Mouse (Mus musculus): ENCODE results near the gene Rpl22. TPM values are rescaled to one million over a fixed set of nuclear protein-coding genes. Genes with fewer than 3 reads are reported as not detected.

The Rpl22 gene
- polyA plus RNA-seq, 1 experiment, result 232 TPM

DNA sequence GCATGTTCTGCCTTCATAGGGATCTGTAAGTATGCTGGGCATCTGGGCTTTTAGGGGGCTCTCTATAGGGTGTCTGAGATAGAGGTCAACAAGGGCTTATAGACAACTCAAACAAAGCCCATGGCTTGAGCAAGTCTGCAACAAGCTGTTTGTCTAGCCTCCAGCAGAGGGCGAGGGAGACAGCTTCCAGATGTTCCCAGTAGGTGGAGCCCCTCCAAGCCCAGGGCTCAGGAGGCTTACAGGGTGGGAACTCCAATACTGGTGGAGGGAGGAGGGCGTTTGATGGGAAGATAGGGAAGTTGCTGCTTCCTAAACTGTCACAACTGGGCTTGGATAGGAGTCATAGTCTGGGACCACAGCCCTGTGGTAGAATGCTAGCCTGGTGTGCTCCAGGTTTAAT, 7.4 kb downstream of the Rpl22 start:
- peak in 1 of 2 experiments; percentile 85 for DNase-seq (ENCODE audit: extremely low spot score in 1 of 2, low spot score in 1 of 2)

DNA sequence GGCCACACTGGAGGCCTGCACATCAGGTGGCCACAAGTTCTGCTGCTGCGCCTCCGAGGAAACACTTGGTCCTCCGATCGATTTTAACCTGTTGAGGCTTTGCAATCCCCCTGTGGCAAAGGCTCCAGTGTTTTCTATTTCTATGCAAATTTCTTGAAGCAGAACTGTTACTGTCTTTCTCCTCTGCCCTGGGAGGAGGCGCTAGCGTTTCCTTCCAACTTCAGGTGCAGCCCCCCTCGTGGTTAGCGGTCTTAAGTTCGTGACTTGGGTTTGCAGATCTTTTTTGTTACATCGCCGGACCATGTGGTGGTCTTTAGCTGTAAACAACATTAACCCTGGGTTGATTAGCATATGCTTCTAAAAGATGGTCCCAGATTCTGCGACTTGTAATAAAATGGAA, 8.0 kb downstream of the Rpl22 start:
- DNase-seq (ENCODE audit: extremely low spot score in 1 of 2, low spot score in 1 of 2), result no peak

DNA sequence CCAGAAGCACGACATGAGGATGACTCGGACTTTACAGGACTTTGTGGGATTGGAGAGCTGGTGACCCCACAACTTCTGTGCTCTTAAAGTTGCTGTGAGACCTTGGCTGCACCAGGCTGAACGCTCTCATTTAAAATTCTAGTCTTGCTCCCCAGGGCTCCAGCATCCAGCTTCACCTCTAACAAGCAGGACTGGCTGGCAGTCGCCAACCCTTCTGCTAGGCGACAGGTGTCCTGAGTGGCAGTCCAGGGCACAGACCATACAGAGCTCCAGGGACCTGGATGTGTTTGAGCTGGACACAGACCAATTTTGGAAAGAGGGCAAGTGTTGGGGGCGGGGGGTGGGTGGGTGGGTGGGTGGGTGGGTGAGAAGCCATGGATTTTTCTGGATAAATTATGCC, 12.2 kb downstream of the Rpl22 start:
- DNase-seq (ENCODE audit: extremely low spot score in 1 of 2, low spot score in 1 of 2), result no peak

DNA sequence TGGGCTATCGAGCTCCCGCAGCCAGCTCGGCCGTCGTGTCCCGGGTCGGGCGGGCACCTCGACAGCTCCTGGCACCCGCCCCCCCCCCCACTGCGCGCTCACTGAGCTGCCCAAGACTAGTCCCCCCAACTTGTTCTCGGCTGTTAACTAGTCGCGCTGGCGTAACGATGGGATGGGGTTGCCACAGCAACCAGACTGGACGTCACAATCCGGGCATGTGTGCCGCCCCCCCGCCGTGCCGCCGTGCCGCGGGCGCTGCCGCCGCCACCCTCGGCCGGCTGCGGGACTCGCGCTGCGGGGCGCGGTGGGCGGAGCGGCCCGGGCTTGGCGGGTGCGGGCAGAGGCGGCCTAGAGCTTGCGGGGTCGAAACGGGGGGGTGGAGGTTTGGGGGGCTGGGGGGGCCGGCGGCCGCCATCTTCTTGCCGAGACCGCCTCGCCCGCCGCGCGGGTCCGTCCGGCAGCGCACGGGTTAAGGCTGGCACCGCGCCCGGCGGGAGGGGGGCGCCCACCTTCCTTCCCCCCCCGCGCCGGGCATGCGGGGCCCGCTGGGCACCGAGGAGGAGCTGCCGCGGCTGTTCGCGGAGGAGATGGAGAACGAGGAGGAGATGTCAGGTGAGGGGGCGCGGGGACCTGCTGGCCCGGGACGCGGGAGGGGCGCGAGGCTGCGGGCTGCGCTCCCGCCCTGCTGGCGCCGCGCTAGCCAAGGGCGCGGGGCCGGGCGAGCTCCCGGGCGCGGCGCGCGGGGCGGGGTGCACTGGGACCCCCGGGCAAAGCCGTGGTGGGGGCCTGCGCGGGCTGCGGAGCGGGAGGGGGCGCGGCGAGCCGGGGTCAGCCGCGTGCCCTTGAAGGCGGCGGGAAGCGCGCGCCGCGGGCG, 13.1 kb downstream of the Rpl22 start, which contains the start of gene Chd5:
Gene Chd5, plus strand, starts transcription at position 233 of the 874 bp plus-strand sequence.
- DNase-seq (ENCODE audit: extremely low spot score in 1 of 2, low spot score in 1 of 2), result peak in 1 of 2 experiments; percentile 75

DNA sequence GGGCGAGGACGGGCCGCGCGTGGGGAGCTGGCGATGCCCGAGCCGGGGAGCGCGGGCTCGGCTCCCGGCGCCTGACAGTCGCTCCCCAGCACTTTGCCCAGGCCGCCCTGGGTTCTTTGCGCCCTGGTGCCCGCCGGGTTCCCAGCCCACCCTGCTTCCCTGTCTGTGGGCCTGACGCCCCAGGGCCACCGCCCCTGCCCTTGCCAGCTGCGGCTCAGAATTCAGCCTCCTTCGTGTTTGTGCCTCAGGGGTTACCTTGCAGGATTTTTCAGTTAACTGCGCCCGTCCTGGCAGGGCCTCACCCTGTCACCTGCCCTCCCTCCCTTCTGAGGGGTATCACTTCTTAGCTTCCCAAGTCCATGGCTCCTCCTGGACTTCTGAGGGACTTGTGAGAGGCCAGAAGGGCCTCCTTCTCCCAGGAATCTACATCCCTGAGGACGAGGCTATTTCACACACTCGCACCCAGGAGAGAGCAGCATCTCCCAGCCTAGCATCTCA, 13.8 kb downstream of the Rpl22 start:
- no peak for DNase-seq (ENCODE audit: extremely low spot score in 1 of 2, low spot score in 1 of 2)

DNA sequence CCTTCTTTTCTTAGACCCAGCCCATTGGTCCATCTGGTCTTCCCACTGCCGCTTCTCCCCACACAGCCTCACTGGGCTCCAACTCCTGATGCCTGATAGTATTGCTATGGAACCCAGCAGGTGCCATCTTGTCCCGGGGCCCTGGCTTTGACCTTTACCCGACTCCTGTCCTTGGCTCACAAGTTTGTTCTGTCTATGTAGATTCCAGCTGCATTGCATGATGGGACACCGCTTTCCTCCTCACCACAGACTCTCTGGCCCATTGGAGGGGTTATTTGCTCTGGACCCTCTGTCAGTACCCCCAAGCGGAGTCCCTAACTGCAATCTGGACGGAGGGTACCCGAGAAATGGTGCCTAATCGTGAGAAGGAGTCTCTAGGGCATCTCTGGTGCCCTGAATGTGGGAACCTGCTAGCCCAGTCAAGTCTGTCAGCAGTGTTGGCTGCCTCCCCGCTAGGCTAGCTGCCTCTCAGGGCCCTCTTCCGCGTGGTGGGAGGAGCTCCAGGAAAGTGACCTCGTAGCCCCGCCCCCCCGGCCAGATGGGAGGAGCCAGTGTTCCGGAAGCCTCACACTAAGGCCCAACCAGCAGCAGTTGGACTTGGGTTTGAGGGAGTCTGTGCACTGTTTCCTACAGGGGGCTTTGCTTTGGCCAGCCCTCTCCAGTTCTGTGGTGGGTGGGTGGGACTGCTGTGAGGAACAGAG, 15.2 kb downstream of the Rpl22 start:
- peak in 1 of 2 experiments; percentile 51 for DNase-seq (ENCODE audit: extremely low spot score in 1 of 2, low spot score in 1 of 2)

DNA sequence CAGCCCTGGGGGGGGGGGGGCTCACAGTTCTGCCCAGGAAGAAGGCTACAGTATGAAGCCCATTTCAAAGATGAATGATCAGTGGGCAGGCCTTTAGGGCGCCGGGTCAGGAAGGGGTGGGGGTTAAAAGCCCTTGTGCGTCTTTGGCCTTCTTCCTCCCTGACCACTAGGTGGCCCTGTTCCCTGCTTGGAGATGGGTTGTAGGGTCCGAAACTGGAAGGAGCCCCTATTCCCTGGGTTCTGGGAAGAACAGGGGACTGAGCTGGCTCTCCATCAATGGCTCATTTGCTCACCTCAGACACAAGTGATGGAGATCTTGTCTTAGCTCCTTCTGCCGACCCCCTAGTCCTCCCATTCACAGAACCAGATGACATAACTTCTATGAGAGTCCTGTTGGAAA, 17.8 kb downstream of the Rpl22 start:
- DNase-seq (ENCODE audit: extremely low spot score in 1 of 2, low spot score in 1 of 2), result peak in 1 of 2 experiments; percentile 55

DNA sequence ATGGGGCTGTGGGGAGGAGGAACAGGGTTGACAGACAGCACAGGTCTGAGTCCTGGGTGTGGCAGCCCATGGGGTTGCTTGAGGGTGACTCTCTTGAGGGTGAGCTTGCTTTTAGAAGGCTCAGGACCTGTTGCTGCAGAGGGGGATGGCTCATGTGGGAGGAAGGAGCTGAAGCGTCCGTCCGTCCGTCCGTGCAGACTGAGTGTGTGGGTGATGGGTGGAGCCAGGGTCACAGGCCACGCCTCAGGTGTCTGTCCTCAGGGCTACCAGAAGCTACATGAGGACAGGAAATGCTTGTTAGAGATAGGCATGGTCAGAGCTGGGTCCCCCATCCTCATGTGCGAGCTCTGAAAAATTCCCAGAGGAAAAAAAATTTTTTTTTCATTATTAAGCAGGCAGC, 19.1 kb downstream of the Rpl22 start:
- no peak for DNase-seq (ENCODE audit: extremely low spot score in 1 of 2, low spot score in 1 of 2)

DNA sequence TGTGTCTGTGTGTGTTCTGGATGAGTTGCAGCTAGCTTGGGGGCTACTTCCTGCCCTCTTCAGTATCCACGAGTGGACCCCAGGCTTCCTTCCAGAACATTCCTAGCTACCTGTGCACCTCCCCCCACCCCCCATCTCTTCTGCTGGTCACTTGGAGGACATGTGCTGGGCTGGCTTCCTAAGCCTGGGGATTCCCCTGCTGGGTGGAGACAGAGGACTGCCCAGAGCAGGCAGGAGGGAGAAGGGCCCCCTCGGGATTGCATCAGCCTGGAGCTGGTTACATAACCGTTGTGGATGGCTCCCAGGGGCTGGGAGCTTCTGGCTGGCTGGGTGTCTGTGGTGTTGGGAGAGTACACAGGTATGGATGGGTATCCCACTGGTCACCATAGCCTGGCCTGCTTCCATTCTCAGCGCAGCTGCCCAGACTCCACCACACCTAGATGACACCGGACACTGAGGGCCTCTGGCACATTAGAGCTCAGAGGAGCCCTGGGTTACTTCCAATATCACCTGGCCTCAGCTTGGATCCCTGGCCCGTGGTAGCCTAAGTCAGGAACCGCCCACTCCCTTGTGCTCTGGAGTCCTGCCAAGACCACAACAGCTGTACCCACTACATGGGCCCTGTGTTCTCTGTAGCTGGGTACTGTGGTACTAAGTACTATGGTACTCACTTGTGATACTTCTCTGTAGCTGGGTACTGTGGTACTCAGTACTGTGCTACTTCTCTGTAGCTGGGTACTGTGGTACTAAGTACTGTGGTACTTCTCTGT, 19.8 kb downstream of the Rpl22 start:
- DNase-seq (ENCODE audit: extremely low spot score in 1 of 2, low spot score in 1 of 2), result peak in 1 of 2 experiments; percentile 73

DNA sequence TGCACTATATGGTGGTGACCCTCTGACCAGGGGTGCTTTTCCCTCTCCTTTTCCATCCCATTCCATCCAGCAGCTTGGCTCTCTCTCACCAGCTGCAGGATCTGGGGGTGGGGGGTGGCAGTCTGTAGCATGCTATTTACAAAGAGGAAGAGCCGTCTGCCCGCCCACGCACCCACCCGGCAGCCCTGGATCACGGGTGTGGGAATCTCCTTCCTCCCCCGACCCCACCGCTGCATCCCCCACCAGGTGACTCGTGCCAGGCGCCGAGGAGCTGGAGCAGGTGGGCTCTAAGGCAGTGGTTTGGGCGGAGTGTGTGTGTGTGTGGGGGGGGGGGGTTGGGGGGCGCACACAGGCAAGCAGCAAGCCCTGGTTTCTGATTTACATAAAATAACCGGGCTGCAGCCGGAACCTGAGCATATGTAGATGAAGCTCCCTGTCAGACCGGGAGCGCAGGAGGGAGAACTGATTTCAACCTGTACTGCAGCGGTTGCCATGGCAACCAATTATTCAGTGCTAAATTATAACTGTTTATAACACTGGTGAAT, 24.4 kb downstream of the Rpl22 start:
- peak; percentile 75 to 88 for DNase-seq (ENCODE audit: extremely low spot score in 1 of 2, low spot score in 1 of 2)

DNA sequence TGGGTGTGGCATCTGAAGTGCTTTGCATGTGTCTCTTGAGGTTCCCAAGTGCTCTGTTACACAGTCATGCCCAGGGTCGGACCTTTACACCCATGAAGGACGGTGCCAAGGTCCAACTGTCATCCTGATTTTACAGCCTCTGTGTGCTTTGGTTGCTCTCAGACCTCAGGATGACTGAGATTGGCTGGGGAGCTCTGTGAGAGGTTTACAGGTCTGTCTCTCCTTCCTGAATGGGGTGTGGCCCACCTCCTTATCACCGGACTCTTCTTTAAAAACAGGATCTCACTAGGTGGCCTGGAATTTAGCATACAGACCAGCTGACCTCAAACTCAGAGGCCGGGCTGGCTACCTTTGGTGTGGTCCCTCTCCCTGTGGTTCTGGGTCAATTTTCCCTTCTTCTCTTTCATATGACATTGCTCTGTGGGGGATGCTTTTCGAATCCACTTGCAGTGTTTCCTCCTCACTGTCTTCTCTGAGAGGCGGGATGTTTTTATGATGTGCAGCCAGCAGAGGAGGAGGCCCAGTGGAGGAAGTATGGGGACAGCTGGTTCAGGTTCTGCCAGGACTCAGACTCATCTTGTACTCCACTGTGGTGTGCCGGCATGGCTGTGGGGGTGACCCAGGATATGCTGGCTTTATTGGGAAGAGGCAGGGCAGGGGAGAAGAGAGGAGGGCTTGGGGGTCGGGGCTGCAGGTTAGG, 25.3 kb downstream of the Rpl22 start:
- DNase-seq (ENCODE audit: extremely low spot score in 1 of 2, low spot score in 1 of 2), result peak; percentile 52 to 62

DNA sequence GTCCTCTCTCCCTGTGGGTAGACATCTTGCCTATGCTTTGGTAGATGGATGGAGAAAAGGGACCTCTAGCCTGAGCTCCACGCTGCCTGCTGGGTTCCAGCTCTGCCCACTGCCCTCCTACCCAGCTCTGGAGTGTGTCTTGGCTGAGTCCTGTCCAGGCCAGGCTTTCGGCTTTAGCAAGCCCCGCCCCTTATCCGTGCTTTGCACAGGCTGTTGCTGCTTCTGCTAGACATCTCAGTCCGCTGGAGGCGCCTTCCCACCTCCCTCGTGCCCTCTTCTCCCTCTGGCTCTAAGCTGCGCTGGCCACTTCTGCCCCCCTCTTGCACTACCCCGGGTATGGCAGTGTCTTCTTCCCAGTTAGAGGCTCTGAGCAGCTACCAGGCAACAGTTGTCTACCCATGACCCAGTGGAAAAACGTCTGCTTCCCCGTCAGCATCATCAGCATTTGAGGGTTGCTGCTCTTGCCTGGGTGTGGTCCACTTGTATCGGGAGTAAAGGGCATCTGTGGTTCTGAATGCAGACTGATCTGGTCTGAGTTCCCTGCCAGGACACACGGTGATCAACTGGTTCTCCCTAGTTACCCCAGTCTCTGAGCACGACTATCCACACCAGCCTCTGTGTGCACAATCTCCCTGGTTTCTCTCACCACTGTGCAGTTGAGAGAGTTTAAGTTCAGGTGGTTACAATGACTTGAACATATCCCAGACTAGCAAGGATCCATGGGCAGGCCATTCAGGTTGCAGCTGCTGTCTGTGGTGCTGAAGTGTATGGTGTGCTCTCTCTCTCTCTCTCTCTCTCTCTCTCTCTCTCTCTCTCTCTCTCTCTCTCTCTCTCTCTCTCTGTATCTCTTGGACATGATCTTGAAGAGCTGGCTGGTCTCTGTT, 26.1 kb downstream of the Rpl22 start:
- peak in 1 of 2 experiments; percentile 48 for DNase-seq (ENCODE audit: extremely low spot score in 1 of 2, low spot score in 1 of 2)

DNA sequence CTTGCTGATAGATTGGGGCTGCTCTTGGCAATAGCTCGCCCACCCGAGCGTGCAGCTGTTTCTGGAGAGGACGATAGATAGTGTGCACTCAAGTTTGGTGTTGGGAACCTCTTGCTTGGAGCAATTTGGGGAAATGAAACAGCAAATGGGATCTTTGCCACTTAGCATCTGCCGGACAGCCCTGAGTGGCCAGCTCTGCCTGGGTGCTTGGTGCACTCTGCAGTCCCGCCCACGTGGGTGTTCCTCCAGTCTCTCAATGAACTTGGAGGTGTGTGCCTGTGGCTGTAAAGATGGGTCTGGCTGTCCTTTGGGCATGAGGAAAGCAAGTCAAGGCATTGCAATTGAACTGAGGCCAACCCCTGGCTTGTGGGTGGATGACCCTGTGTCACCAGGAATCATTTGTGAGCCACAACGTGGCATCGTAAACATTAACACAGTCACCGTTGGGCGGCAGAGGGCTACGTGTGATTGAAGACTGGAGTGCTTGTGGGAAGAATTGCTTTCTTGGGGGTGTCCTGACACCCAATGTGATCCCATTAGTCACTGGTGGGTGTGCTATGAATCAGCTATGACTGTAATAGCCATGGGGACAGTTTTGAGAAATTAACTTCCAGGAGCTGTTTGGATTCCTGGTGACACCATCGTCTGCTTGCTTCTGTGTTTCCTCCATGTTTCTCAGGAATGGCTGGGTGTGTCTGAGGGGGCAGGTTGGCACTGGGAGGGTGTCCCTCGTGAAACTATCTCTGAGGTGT, 28.5 kb downstream of the Rpl22 start:
- no peak for DNase-seq (ENCODE audit: extremely low spot score in 1 of 2, low spot score in 1 of 2)

DNA sequence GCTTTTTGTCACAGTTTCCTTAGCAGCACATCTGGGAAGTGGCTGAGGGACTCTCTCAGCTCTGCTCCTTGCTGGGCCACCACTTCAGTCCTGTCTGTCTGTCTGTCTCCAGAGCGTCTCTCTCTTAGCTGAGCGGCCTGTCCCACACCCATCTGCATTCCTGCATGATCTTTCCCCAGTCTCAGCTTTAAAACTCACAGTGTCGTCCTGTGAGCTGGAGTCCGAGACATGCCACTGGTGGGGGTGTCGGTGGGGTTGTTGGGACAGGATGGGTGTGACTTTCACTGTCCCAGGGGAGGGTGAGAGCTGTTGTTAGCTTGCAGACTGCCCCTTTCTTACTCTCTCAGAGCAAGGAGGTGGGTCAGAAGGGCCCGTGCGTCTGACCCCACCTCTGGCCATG, 30.1 kb downstream of the Rpl22 start:
- no peak for DNase-seq (ENCODE audit: extremely low spot score in 1 of 2, low spot score in 1 of 2)

DNA sequence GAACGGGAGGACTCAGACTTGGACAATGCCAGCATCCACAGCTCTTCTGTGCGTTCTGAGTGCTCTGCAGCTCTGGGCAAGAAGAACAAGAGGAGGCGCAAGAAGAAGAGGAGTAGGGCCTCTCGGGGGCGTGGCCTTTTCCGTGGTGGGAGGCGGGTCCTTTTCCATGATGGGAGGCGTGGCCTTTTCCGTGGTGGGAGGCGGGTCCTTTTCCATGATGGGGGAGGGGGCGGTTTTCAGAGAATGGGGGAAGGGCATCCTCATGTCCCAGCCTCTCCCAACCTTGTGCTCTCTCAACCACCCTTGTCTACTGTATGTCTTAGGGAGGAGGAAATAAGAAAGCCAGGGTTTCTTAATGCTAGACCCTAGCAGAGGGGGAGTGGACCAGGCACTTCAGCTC, 34.2 kb downstream of the Rpl22 start:
- no peak for DNase-seq (ENCODE audit: extremely low spot score in 1 of 2, low spot score in 1 of 2)

DNA sequence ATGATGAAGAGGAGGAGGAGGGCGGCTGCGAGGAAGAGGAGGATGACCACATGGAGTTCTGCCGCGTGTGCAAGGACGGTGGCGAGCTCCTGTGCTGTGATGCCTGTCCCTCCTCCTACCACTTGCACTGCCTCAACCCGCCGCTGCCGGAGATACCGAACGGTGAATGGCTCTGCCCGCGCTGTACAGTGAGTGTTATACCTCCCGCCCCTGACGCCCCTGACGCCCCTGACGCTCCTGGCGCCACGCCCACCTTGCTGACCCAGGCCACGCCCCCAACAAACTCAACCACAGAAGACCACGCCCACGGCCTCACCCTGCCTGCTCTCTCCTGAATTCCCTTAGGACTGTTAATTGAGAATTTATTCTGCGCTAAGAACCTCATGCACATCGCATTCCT, 35.3 kb downstream of the Rpl22 start:
- DNase-seq (ENCODE audit: extremely low spot score in 1 of 2, low spot score in 1 of 2), result no peak

DNA sequence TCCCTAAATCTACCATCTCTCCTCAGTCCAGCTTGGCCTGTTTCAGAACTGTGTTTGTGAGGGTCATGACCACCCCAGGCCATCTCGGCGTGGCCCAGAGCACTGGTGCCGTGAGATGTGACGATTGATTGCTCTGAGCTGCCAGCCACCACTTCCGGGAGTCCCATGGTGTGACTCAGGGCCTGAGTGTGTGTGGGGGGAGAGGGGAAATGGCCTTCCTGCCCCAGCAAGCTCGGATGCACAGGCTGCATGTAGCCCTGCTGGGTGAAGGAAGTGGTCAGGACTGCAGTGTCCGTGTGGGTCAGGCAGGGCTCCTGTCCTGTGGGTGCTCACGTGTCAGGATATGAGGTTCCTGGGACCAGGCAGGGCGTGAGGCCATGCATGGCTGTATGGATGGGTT, 36.6 kb downstream of the Rpl22 start:
- DNase-seq (ENCODE audit: extremely low spot score in 1 of 2, low spot score in 1 of 2), result no peak

DNA sequence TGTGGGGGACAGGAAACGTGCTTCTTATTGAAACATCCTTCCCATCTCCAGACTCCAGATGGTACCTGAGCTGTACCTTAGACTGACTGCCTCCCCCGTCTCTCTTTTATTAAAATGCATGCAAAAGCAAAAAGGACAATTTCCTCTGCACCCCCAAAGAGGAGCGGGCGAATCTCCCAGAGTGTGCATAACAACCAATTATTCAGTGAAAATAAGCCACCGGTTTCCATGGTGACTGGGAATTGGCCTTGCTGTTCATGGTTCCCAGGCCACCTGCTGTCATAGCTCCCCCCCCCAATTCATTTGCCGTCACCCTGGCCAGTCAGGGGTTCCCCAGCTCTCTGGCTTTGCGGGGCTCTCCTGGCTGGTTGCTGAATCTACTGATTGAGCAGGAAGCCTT, 39.7 kb downstream of the Rpl22 start:
- DNase-seq (ENCODE audit: extremely low spot score in 1 of 2, low spot score in 1 of 2), result no peak

Measured in frontal cortex, adult 2 months (tissue).